Mouse (Mus musculus) cerebellum, postnatal 36 days (tissue): Measurements from ENCODE around the gene Insc.

ENCODE experiments used
- DNase-seq, 2 experiments: peaks; one replicate each; pipeline ENCODE4 v3.0.0; 2021 to 2022; ENCODE audit warnings: mixed read lengths in 2 of 2

The Insc gene

GRCm38 (mm10) chr7:114765273-114765672 is 21.8 kb downstream of the Insc start:
- no peak for DNase-seq

- DNase-seq = no peak
Observed at GRCm38 (mm10) chr7:114766523-114766922, 23.0 kb downstream of the Insc start.

DNA sequence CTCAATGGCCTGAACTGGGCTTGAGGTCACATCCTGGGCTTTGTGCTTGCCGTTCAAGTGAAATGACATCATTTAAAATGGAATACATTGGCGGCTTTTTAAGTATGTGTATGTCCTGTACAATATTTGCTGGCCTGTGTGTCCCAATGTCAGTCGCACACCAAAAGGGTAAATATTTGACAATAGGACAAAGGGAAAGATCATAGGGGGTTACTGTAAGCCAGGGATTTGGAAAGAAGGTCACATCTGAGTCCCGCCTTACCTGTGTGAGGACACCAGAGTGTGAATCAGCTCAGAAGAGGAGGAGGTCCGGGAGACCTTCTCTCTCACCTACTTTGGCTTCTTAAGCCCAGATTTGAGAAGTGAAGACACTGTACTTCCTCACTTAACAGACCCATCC is 25.0 kb downstream of the Insc start:
- DNase-seq = no peak

DNA sequence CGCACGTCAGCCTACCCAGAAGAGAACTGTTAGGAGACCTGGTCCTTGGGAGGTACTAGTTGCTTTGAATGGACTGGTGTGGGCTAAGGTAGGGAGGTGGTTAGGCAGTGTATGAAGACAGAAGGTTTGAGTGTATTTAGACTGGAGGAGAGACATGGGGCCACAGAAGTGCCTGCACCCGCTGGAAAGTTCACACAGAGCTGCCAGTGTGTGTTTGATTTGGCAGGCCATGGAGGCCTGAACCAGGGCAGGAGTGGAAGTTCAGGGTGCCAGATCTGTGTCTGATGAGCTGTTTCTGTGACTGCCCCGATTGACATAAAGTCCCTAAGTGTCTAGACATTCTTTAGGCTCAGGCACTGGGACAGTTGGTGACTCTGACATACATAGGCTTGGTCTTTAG is 25.5 kb downstream of the Insc start:
- no peak for DNase-seq

GRCm38 (mm10) chr7:114770586-114770985 is 27.1 kb downstream of the Insc start:
- DNase-seq = no peak

DNA sequence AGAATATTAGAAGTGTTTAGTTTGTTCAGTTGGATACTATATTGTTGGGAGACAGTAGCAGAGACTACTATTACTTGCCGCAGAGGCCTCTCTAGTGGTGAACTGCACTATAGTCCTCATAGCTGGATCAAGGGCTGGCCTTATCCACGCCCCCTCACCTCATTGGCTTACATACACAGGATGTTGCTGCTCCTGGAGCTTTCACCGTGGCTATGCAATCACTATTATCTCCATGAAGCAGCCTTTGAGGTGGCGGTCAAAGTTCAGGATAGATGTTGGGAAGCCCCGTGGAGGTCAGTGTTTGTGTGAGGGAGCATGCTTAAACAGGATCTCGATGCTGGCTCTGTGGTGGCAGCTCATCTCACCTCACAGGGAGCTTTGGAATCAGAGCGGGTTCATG is 28.3 kb downstream of the Insc start:
- no peak for DNase-seq

GRCm38 (mm10) chr7:114773781-114774180 is 30.3 kb downstream of the Insc start:
- DNase-seq = no peak

- DNase-seq = no peak
Observed at GRCm38 (mm10) chr7:114775856-114776255, 32.4 kb downstream of the Insc start.

GRCm38 (mm10) chr7:114778156-114778770 is 34.8 kb downstream of the Insc start:
- no peak for DNase-seq

GRCm38 (mm10) chr7:114779056-114779660 is 35.7 kb downstream of the Insc start:
- no peak for DNase-seq

DNA sequence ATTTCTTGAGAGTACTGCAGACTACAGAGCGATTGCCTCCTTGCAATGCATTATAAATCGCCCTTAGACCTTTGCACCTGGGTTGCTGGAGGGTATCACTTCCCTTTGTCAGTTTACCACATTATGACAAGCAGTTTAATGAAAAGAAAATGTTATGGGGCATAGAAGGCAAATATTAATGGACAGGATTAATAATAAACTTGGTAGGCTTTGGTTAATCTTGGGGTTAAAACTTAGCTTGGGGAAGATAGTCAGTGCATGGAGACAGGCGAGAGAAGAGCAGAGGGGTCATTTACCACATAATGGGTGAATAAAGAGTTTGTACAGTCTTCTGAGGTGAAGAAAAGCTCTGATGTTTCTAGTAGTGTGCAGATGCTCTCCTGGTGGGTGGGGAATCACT is 39.8 kb downstream of the Insc start:
- no peak for DNase-seq

GRCm38 (mm10) chr7:114791087-114791486 is 47.6 kb downstream of the Insc start:
- no peak for DNase-seq

DNA sequence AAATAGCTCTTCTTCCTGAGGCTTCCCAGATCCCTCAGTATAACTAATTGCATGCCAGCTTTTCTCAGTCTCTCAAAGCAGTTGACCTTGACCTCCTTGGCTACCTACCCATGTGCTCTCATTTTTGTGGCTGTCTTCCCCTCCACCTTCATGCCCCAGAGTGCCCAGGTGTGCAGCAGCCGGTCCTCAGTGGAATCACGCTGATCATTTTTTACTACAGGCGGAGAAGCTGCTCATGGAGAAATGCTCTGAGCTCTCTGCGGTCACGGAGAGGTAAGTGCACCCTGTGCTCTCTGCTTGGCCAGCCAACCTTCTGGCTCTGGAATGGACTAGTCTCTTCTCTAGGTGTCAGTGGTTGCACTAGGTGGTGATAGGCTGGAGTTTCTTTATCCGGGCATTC is 48.5 kb downstream of the Insc start:
- DNase-seq = no peak

GRCm38 (mm10) chr7:114794400-114794799 is 50.9 kb downstream of the Insc start:
- no peak for DNase-seq

DNA sequence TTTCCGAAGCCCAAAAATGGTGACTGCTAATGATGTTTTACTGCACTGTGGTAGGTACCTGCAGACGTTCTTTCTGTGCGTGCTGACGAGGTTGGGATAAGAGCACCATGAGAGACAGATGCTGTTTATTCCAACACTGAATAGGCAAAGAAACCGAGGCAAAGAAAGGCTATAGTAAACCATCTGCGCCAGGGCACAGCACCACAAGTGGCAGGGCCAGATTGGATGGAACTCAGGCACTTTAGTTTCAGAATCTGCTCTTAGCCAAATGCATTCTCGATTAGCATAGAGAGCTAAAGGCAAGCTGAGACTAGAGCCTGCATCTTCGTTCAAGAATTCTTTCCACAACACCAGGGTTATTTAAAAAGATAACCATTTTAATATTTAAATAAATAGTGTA is 59.1 kb downstream of the Insc start:
- no peak for DNase-seq

DNA sequence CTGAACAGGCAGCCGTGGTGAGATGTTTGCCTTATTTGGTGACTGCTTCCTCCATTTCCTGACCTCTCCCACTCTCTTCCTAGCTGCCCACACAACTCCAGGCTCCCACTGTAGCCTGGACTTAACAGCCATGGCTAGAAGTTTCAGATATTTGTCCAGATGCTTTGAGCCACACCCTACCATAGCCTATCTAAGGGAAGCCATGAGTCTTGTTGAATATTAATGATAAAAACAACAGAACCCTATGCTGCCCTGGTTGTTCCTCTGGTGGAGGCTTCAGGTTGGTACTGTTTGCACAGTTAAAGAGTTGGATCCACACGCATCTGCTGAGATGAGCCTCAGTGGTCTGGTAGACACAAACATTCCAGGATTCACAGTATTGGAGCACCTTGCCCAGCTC is 61.8 kb downstream of the Insc start:
- no peak for DNase-seq

DNA sequence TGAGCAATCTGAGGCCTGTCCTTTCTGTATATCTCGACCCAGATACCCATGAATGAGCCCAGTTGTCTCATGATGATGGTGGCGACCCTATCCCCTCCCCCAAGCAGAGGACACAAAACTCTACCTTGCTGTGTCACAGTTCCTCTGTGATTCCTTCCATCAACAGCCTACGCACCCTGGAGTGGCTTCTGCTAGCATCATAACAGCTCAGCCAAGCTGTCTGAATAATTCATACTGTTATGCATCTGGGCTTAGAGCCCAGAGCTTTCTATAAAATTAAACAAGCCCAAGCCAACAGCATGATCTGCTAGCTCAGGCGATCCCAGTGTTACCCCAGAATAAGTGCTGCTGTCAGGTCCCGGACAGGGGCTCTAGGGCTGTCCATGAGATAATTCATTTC is 63.8 kb downstream of the Insc start:
- no peak for DNase-seq

DNA sequence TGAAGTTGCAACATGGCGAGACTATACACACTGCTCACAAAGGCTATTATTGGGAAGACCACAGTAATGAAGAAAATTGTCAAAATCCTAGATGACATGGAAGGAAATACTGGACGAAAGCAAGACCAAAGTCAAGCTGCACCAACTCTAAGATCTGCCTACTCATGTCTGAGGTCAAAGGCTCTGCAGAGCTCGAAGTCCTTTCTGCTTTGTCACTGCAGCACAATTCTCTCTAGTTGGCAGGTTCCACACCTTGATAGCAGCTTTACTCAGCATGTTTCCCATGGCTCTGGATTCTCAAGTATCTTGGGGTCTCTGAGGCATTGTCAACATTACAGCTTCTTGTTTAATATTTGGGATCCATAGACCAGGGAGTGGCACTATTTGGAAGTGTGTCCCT is 64.8 kb downstream of the Insc start:
- DNase-seq = no peak

DNA sequence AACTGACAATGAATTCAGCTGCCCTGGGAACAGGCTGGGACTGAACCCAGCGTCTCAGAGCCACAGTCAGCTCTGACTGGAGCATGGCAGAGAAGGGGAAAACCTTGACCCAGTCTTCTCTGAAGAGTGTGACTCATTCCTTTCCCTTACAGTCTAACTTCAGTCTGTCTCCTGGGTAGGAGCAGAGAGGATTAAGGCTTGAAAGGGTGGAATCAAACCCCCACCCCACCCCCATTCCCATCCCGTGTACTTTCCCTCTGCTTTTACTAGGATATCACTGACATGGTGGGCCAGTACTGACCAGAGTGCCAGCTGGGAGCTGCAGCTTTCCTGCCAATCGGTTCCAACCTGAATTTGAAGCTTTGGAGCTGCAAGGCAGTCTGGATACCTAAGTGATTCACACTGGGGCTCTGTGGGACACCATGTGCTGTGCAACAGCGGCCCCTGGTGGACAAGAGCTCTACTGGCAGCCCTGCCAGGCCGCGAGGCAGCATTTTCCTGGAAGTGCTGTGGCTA is 73.9 kb downstream of the Insc start:
- DNase-seq = peak; percentile 78 to 80

DNA sequence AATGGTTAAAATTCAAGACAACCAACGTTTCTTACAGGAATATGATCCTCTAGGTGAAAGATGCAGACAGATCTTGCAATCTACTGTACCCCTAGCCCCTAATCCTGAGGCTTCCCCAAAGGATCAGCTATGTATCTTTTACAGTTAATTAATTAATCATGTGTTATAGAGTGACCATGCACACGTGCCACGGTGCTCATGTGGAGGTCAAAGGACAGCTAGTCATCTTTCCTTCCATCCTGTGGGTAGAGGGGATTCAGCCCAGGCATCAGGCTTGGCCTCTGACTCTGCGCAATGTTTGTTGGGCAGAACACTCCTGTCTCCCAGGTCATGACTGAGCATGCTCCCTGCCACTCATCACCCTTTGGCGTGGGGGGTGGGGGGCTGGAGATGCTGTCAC is 74.4 kb downstream of the Insc start:
- no peak for DNase-seq

DNA sequence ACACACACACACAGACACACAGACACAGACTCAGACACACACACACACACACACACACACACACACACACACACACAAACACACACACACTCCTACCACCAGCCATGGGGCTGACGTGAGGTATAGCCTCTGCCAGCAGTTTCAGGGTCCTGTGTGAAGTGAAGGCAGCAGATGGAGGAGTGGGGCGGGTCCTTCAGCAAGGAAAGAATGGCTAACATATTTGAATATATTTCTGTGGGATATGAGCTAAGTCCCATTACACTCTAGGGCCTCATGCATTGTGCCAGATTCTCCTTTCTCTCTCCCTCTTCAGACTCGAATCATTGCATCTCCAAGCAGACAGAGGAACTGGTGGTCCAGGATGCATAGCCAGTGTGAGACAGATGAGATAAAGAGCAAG is 74.9 kb downstream of the Insc start:
- DNase-seq = no peak

GRCm38 (mm10) chr7:114818836-114819235 is 75.3 kb downstream of the Insc start:
- no peak for DNase-seq

GRCm38 (mm10) chr7:114822736-114823135 is 79.2 kb downstream of the Insc start:
- no peak for DNase-seq

DNA sequence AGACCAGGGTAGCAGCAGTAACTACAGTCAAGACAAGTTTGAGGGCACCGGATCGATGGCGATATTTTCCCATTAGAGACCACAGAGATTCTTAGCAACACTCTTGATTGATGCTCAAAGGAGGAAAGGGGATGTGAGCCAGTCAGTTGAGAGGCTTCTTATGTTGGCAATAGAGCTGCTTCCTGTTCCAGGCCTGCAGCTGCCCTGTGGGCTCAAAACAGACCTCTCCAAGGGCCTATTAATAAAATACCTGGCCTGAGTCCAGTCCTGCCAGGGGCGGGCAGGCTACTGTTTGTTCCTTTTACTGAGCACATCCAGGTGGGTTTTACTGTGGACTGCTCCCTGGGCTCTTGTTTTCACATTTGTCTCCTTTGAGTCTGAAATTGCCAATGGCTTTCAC is 83.9 kb downstream of the Insc start:
- DNase-seq = no peak
